Mouse (Mus musculus) small intestine, adult 2 months (tissue): ENCODE measurements at regions not wholly inside any gene's neighbourhood (a gene's known extent, or its start where the extent isn't known, plus 50 kb on each side); places are given as distances from the start of the nearest gene placed in this dataset.

ENCODE experiments used
- CTCF ChIP-seq: fragments of 200-500 bp; IDR thresholded peaks from 2 replicates; pipeline ENCODE4 v1.5.1; 2012; ENCODE audit warnings: low read depth, mild to moderate bottlenecking, control low read depth, inconsistent platforms, low read length, moderate library complexity, mixed read lengths; ENCODE audit not compliant: insufficient replicate concordance, insufficient read length; ENCODE audit errors: extremely low read depth
- POLR2A ChIP-seq: fragments of 200-500 bp; IDR thresholded peaks from 2 replicates; pipeline ENCODE4 v1.6.1; 2012; ENCODE audit warnings: low read depth, mild to moderate bottlenecking, control low read depth, inconsistent platforms, low read length, moderate library complexity

- no peak for TF ChIP-seq POLR2A
- no peak for TF ChIP-seq CTCF
Measured at GRCm38 (mm10) chr11:89153466-89154406, 80.1 kb downstream of the Gm525 start.
